Mouse (Mus musculus) midbrain, postnatal 0 days (tissue): Measurements from ENCODE around the gene 5730596B20Rik. TPM values are rescaled to one million over a fixed set of nuclear protein-coding genes. Genes with fewer than 3 reads are reported as not detected.

Experiments used
- ATAC-seq: fragments of 200-750 bp; cut with Nextera tagmentation; 2 replicates; pipeline ENCODE4 v1.8.0; 2017; ENCODE audit warnings: moderate number of reproducible peaks, mild to moderate bottlenecking, moderate TSS enrichment, moderate library complexity; ENCODE audit not compliant: low FRiP score
- DNase-seq: peaks from one replicate; pipeline ENCODE4 v3.0.0-alpha.2; 2015; ENCODE audit warnings: low spot score
- H3K27ac ChIP-seq: fragments of 300-500 bp; sonication (generic); 2 replicates; pipeline ENCODE4 v1.5.1; 2014; ENCODE audit warnings: low read depth, mild to moderate bottlenecking, low read length, mixed read lengths
- H3K27me3 ChIP-seq: fragments of 300-500 bp; sonication (generic); 2 replicates; pipeline ENCODE4 v1.6.1; 2014; ENCODE audit warnings: low read length, control low read depth, mixed read lengths; ENCODE audit not compliant: insufficient read depth
- H3K36me3 ChIP-seq: fragments of 300-500 bp; sonication (generic); 2 replicates; pipeline ENCODE4 v1.6.1; 2014; ENCODE audit warnings: low read length, control low read depth, mixed read lengths; ENCODE audit not compliant: insufficient read depth
- H3K4me1 ChIP-seq: fragments of 300-500 bp; sonication (generic); 2 replicates; pipeline ENCODE4 v1.6.1; 2014; ENCODE audit warnings: mild to moderate bottlenecking, control low read depth, antibody characterized with exemption, low read length, mixed read lengths; ENCODE audit not compliant: insufficient read depth
- H3K4me2 ChIP-seq: fragments of 300-500 bp; sonication (generic); 2 replicates; pipeline ENCODE4 v1.6.1; 2014; ENCODE audit warnings: low read depth, mild to moderate bottlenecking, low read length, mixed read lengths; ENCODE audit not compliant: poor library complexity, severe bottlenecking
- H3K4me3 ChIP-seq: fragments of 300-500 bp; sonication (generic); 2 replicates; pipeline ENCODE4 v1.5.1; 2014; ENCODE audit warnings: low read depth, mild to moderate bottlenecking, low read length, moderate library complexity
- H3K9ac ChIP-seq: fragments of 300-500 bp; sonication (generic); replicated peaks from 2 replicates; pipeline ENCODE4 v1.6.1; 2014; ENCODE audit warnings: mild to moderate bottlenecking, low read length, moderate library complexity, mixed read lengths; ENCODE audit not compliant: poor library complexity, severe bottlenecking
- H3K9me3 ChIP-seq: fragments of 300-500 bp; sonication (generic); 2 replicates; pipeline ENCODE4 v1.6.1; 2016; ENCODE audit warnings: low read length, control low read depth
- CTCF ChIP-seq: IDR thresholded peaks from 2 replicates; pipeline ENCODE4 v1.5.1; 2016; ENCODE audit warnings: antibody characterized with exemption, mild to moderate bottlenecking
- WGBS: fragments of 180-500 bp; shearing (Covaris S2); extraction: QIAGEN DNeasy Blood & Tissue Kit; methylation state at CpG from one replicate; pipeline ENCODE4 v1.1.7; 2014; 5-methylcytosine and 5-hydroxymethylcytosine counted together
- polyA plus RNA-seq: library from polyadenylated mRNA; unstranded; fragments of >200 nt; fragmentation: Nextera tagmentation; extraction: Ambion mirVana; gene quantifications from 2 replicates; pipeline ENCODE4 v1.2.1, GENCODE M21; 2015
- total RNA-seq: library from RNA; depleted of rRNA; stranded (reverse); fragments of >200 nt; gene quantifications from 2 replicates; pipeline ENCODE4 v1.2.3, GENCODE M21; 2014

5730596B20Rik gene
- total and polyA plus RNA-seq, 2 experiments from 2014 or later, result not detected

DNA sequence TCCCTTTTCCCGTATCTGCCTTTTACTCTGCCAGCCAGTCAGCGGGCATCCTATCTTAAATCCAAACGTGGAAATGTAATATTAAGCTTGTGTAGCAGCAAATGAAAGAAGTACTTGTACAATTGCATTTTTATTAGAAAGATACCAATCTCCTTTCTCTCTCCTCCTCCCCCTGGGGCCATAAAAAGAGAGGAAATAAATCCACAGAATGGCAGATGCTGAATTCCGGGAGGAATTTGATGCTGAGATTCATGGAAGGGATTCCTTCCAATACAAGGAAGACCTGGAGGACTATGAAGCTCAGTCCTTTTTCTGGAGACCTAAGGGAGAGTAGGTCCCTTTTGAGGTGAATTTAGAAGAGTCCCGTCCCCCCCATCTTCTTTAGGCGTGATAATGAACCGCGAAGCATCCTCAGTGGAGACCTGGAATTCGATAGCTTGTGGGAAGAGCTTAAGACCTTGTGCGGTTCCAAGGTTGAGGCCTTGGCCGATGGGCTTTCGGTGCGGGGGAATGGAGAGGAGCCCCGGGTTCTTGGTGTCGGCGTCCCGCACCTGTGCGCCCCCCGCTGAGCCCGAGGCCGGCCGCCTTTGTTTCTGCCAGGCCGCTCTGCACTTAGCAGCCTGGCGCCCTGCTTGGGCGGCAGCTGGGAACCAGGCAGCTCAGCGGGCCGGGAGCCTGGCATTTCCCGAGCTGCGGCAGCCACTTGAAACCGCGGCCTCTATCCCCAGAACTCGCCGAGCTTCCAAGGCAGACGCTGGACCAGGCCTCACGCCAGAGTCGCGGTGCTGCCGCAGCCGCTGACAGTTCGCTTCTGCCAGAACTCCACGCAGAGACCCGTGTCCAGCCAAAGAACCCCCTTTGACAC is 8.9 kb upstream of the 5730596B20Rik start:
- ATAC-seq (no peak), DNase-seq (no peak)
- no peak overlapping the region for H3K4me3 ChIP-seq
- no peak for TF ChIP-seq CTCF
- H3K4me1 ChIP-seq, result no peaks in the 10 kb centered on the region
- H3K27me3 ChIP-seq, result peaks cover 82% of the 10 kb centered on the region
- H3K27ac ChIP-seq, result no peak overlapping the region
- H3K4me2 ChIP-seq, result no peak overlapping the region
- H3K36me3 ChIP-seq, result no peaks in the 10 kb centered on the region
- H3K9me3 ChIP-seq, result no peaks in the 10 kb centered on the region
- 1% methylated on average over 42 of the region's 42 CpGs for WGBS
- H3K9ac ChIP-seq, result no peak overlapping the region

DNA sequence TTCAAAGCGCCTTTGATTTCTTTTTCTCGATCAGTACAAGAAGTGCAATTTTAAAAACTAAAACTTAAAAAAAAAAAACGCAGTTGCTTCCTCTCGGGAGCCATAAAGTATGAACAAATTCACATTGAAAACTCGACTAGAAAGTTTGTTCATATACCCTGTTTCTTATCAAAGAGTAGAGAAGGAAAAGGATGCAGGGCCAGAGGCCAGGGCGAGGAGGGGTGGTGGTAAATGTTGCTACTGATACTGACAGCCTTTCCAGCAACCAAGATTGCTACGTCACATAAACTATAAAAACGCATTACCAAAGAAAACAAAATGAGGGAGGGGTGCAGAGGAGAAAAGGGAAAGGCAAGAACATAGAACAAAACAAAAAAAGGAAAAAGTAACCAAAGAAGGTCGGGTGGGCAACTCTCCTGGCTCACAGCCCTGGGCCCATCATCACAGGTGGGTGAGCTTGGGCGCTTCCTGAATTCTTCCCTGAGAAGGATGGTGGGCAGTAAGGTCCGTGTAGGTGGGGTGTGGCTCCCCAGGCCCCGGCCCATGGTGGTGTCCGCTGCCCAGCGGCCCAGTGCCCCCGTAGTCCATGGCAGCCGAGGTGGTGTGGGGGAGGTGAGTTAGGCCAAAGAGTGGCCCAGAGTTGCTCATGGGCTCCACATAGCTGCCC is 7.7 kb upstream of the 5730596B20Rik start:
- TF ChIP-seq CTCF, result no peak
- Histone ChIP-seq H3K27me3 (peaks cover 78% of the 10 kb centered on the region), H3K9ac (no peak overlapping the region), H3K4me2 (no peak overlapping the region), H3K27ac (no peak overlapping the region), H3K36me3 (no peaks in the 10 kb centered on the region), H3K4me1 (no peaks in the 10 kb centered on the region), H3K9me3 (no peaks in the 10 kb centered on the region), H3K4me3 (no peak overlapping the region)
- 4% methylated on average over 16 of the region's 16 CpGs for WGBS
- DNase-seq, result no peak
- no peak for ATAC-seq

DNA sequence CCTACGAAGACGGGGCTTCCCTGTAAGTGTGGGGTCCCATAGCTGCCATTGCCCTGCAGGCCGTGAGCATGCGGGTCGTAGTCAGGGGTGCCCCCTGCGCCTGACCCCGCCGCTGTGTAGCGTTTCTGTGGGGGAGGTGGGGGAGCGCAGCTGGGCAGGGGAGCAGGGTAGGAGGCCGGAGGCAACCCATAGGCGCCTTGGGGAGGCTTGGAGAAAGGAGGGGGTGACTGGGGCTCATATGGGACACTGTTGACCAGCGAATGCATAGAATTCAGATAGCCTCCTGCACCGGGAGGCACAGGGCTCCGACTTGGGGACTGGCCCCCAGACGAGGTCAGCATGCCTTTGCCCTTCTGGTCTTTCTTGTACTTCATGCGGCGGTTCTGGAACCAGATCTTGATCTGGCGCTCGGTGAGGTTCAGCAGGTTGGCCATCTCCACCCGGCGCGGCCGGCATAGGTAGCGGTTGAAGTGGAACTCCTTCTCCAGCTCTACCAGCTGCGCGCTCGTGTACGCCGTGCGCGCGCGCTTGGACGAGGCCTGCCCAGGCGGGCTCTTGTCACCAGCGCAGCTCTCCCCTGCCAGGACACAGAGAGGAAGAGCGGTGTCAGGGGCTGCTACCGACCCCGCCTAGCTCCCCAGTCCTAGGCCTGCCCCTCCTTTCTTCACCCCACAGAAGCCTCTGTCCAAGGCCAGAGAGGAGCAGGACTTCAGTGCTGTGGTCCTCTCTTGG is 7.0 kb upstream of the 5730596B20Rik start:
- Histone ChIP-seq H3K4me2 (no peak overlapping the region), H3K27me3 (peaks cover 80% of the 10 kb centered on the region), H3K27ac (no peak overlapping the region), H3K9ac (no peak overlapping the region), H3K4me1 (no peaks in the 10 kb centered on the region), H3K9me3 (no peaks in the 10 kb centered on the region), H3K36me3 (no peaks in the 10 kb centered on the region), H3K4me3 (no peak overlapping the region)
- no peak for TF ChIP-seq CTCF
- WGBS, result 3% methylated on average over 40 of the region's 40 CpGs
- DNase-seq (no peak), ATAC-seq (no peak)

DNA sequence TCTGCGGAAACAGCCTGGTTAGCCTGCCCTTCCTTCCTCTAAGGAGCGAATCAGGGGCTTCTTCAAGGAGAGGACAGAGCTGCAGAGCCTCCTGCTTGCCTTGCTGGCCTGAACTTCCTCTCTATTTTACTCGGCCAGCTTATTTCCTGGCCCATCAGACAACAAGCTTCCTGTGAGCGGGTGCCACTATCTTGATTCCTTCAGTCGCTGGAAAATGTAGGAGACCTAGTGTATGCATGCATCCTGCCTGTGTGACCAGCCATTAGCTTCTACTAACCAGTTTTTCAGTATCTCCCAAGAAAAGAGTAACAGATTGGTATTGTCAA is 6.4 kb upstream of the 5730596B20Rik start:
- Histone ChIP-seq H3K4me3 (no peak overlapping the region), H3K4me2 (no peak overlapping the region), H3K27ac (no peak overlapping the region)

DNA sequence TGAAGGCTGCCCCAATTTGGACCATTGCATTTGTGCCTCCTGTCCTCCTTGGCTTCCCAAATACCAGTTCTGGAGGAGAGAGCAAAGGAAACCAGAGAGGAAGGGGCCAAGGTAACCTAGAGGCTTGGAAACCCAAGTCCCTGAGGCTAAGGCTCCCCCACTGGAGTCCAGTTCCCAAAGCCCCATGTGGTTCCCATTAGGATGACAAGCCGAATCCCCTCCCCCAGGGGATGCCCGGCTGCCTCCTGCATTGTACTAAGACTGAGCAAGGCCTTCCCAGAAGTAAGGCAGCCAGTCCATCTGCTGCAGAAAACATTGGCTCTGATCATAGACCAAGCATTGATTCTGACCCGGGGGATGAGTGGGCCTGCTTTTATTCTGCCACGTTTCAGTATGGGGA is 6.0 kb upstream of the 5730596B20Rik start:
- H3K9me3 ChIP-seq, result no peaks in the 10 kb centered on the region
- DNase-seq (no peak), ATAC-seq (no peak)
- no peak overlapping the region for H3K4me2 ChIP-seq
- WGBS, result 3% methylated on average over 4 of the region's 4 CpGs
- no peak for TF ChIP-seq CTCF
- H3K36me3 ChIP-seq, result no peaks in the 10 kb centered on the region
- H3K27ac ChIP-seq, result no peak overlapping the region
- no peak overlapping the region for H3K4me3 ChIP-seq
- H3K4me1 ChIP-seq, result no peaks in the 10 kb centered on the region
- H3K9ac ChIP-seq, result no peak overlapping the region
- peaks cover 76% of the 10 kb centered on the region for H3K27me3 ChIP-seq

More for the DNA sequence above, 6.4 kb upstream of the 5730596B20Rik start:
- no peaks in the 10 kb centered on the region for H3K36me3 ChIP-seq
- WGBS, result 9% methylated on average over 5 of the region's 5 CpGs
- H3K27me3 ChIP-seq, result peaks cover 80% of the 10 kb centered on the region
- no peak overlapping the region for H3K9ac ChIP-seq
- ATAC-seq, result no peak
- no peaks in the 10 kb centered on the region for H3K4me1 ChIP-seq
- TF ChIP-seq CTCF, result no peak
- H3K9me3 ChIP-seq, result no peaks in the 10 kb centered on the region
- no peak for DNase-seq
